Mouse (Mus musculus): ENCODE measurements around the gene Gm10300. TPM values are rescaled to one million over a fixed set of nuclear protein-coding genes. Genes with fewer than 3 reads are reported as not detected.

Gm10300 gene
- polyA plus RNA-seq, 1 experiment, result 0.24 TPM

DNA sequence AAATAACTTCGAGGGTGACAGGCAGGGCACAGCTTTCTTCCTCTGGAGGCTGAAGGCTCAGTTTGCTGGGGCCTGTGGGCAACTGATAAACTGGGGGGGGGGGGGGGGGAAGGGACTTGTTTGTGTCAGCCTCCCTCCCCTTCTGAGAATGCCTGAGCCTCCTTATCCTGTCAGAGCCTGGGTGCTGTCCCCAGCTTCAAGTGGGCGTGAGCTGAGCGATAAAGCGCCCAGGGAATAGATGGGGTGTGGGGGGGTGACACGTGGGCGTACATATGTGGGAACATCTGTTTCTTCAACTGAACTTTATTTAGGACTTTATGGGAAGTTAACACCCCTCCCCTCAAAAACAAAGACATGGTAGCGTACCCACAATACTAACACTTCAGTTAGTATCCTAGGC is 2.9 kb downstream of the Gm10300 start:
- TF ChIP-seq POLR2A (IDR thresholded peaks at IDR 0.05; ENCODE audit: borderline replicate concordance, low read depth, low read length) (no peak), CTCF (IDR thresholded peaks at IDR 0.05; ENCODE audit: low read depth, low read length) (no peak)
- H3K4me1 ChIP-seq (ENCODE audit: control insufficient read depth, insufficient read depth, low read length), result peaks cover 43% of the 10 kb centered on the region
- peak overlapping the region; percentile 95 for H3K27ac ChIP-seq (ENCODE audit: insufficient read depth, low read depth, low read length)
- no peak overlapping the region for H3K4me3 ChIP-seq (ENCODE audit: insufficient read depth, low read length)

GRCm38 (mm10) chr4:132078296-132078714 is 3.8 kb downstream of the Gm10300 start:
- H3K4me3 ChIP-seq (ENCODE audit: insufficient read depth, low read length), result peak overlapping the region; percentile 43
- H3K27ac ChIP-seq (ENCODE audit: insufficient read depth, low read depth, low read length), result peak overlapping the region; percentile 95
- H3K4me1 ChIP-seq (ENCODE audit: control insufficient read depth, insufficient read depth, low read length), result peaks cover 36% of the 10 kb centered on the region
- TF ChIP-seq CTCF (IDR thresholded peaks at IDR 0.05; ENCODE audit: low read depth, low read length) (no peak), POLR2A (IDR thresholded peaks at IDR 0.05; ENCODE audit: borderline replicate concordance, low read depth, low read length) (no peak)

DNA sequence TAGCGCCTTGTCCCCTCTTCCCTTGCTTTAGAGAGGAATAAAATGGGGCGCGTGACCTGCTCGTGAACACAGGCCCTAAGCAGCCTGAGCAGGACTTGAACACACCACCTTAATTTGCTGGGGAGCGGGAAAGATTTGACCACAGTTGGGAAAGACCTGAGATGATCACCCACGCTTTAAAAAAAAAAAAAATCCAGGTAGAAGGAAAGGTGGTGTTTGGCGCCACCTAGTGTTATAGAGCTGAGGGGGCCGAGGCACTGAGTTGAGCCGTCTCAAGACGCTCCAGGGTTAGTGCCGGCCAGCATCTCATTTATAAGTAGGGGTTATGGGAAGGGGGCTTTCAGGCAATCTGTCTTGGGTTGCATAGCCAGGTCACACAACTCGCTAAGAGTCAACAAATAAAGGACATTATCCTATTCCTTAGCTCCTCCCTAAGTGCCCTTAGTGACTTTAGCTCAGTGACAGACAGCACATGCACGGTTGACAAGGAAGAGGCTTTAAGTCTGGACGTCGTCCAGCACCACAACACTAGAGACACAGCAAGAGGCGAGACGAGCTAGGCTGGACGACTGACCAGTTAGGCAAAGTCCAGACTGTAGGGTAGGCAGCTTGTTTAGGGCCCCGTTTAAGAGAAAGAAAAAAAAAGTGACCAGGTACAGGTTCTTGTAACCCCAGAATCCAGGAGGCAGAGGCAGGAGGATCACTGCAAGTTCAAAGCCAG is 5.2 kb downstream of the Gm10300 start:
- Histone ChIP-seq H3K4me1 (ENCODE audit: control insufficient read depth, insufficient read depth, low read length) (peaks cover 34% of the 10 kb centered on the region), H3K27ac (ENCODE audit: insufficient read depth, low read depth, low read length) (no peak overlapping the region), H3K4me3 (ENCODE audit: insufficient read depth, low read length) (no peak overlapping the region)
- TF ChIP-seq POLR2A (IDR thresholded peaks at IDR 0.05; ENCODE audit: borderline replicate concordance, low read depth, low read length) (no peak), CTCF (IDR thresholded peaks at IDR 0.05; ENCODE audit: low read depth, low read length) (peak; percentile 83)

GRCm38 (mm10) chr4:132080492-132080983 is 6.0 kb downstream of the Gm10300 start:
- Histone ChIP-seq H3K27ac (ENCODE audit: insufficient read depth, low read depth, low read length) (no peak overlapping the region), H3K4me1 (ENCODE audit: control insufficient read depth, insufficient read depth, low read length) (peaks cover 32% of the 10 kb centered on the region), H3K4me3 (ENCODE audit: insufficient read depth, low read length) (no peak overlapping the region)
- no peak for TF ChIP-seq CTCF (IDR thresholded peaks at IDR 0.05; ENCODE audit: low read depth, low read length)
- TF ChIP-seq POLR2A (IDR thresholded peaks at IDR 0.05; ENCODE audit: borderline replicate concordance, low read depth, low read length), result no peak

DNA sequence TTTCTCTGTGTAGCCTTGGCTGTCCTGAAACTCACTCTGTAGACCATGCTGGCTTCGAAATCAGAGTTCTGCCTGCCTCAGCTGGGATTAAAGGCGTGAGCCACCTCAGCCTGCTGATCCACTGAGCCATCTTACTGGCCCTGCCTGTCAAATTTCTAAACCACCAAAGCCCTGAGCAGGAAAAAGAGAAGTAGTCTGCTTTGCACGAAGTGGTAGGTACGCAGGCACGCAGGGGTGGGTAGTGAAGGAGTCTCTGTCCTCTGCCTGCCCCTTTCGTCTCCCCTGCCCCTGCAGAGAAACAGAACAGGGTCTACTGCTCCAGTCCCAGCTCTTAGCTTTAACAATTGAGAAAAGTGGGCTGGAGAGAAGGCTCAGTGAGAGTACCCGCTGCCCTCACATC is 10.6 kb downstream of the Gm10300 start:
- Histone ChIP-seq H3K4me3 (ENCODE audit: insufficient read depth, low read length) (no peak overlapping the region), H3K4me1 (ENCODE audit: control insufficient read depth, insufficient read depth, low read length) (no peaks in the 10 kb centered on the region), H3K27ac (ENCODE audit: insufficient read depth, low read depth, low read length) (no peak overlapping the region)
- TF ChIP-seq CTCF (IDR thresholded peaks at IDR 0.05; ENCODE audit: low read depth, low read length), result no peak
- no peak for TF ChIP-seq POLR2A (IDR thresholded peaks at IDR 0.05; ENCODE audit: borderline replicate concordance, low read depth, low read length)

DNA sequence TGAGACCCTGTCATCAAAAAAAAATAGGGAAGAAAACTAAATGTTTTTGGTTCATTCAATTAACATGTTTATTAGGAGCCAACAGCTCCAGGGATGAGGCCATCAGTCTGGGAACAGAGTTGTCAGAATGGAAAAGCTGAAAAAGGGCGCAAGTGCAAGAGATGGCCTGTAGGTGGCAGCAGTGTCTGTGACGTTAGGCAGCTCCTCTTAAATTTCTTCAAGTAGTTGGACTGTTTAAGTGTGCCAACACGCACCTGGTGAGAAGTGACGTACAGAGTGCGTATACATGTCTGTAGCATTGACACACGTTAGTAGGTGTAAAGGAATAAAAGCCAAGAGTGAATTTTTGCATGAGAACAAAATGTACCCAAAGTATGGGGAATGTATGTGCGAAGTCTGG is 14.4 kb downstream of the Gm10300 start:
- no peak overlapping the region for H3K4me3 ChIP-seq (ENCODE audit: insufficient read depth, low read length)
- TF ChIP-seq POLR2A (IDR thresholded peaks at IDR 0.05; ENCODE audit: borderline replicate concordance, low read depth, low read length) (no peak), CTCF (IDR thresholded peaks at IDR 0.05; ENCODE audit: low read depth, low read length) (peak; percentile 60; the same call in 1 of the 2 replicates)
- peaks cover 4% of the 10 kb centered on the region for H3K4me1 ChIP-seq (ENCODE audit: control insufficient read depth, insufficient read depth, low read length)
- no peak overlapping the region for H3K27ac ChIP-seq (ENCODE audit: insufficient read depth, low read depth, low read length)

DNA sequence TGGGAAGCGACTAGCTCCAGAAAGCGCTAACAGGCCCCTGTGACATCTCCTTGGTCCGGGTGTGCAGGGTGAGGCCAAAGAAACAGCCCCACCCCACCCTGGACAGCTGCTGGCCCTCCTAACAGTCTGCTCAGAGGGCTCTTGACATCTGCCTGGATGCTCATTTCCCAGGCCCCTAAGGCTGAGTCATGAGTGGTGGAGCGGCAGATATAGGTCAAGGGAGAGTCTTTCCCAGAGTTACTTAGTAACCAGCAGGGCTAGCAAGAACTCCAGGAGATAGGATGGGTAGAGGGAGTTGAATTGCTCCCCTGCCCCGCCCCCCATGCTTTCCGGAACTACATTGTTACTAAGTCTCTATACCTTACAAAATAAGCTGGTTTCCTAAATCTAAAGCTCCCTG is 18.6 kb downstream of the Gm10300 start:
- TF ChIP-seq CTCF (IDR thresholded peaks at IDR 0.05; ENCODE audit: low read depth, low read length) (no peak), POLR2A (IDR thresholded peaks at IDR 0.05; ENCODE audit: borderline replicate concordance, low read depth, low read length) (no peak)
- Histone ChIP-seq H3K27ac (ENCODE audit: insufficient read depth, low read depth, low read length) (no peak overlapping the region), H3K4me3 (ENCODE audit: insufficient read depth, low read length) (no peak overlapping the region), H3K4me1 (ENCODE audit: control insufficient read depth, insufficient read depth, low read length) (peaks cover 6% of the 10 kb centered on the region)

DNA sequence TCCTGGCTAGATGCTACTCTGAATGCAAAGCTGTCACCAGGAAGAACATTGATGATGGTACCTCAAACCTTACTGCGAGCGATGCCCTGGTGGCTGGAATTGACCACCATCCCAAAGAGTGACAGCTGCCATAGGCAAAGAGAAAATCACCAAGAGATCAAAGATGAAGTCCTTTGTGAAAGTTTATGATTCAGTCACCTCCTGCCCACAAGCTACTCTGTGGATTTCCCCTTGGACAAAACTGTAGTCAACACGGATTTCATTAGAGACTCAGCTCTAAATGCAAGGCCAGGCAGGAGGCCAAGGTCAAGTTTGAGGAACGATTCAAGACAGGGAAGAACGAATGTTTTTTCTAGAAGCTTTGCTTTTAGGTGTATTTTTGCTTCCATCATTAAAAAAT is 19.4 kb downstream of the Gm10300 start:
- H3K4me1 ChIP-seq (ENCODE audit: control insufficient read depth, insufficient read depth, low read length), result peaks cover 6% of the 10 kb centered on the region
- no peak overlapping the region for H3K4me3 ChIP-seq (ENCODE audit: insufficient read depth, low read length)
- TF ChIP-seq CTCF (IDR thresholded peaks at IDR 0.05; ENCODE audit: low read depth, low read length), result no peak
- no peak for TF ChIP-seq POLR2A (IDR thresholded peaks at IDR 0.05; ENCODE audit: borderline replicate concordance, low read depth, low read length)
- no peak overlapping the region for H3K27ac ChIP-seq (ENCODE audit: insufficient read depth, low read depth, low read length)

DNA sequence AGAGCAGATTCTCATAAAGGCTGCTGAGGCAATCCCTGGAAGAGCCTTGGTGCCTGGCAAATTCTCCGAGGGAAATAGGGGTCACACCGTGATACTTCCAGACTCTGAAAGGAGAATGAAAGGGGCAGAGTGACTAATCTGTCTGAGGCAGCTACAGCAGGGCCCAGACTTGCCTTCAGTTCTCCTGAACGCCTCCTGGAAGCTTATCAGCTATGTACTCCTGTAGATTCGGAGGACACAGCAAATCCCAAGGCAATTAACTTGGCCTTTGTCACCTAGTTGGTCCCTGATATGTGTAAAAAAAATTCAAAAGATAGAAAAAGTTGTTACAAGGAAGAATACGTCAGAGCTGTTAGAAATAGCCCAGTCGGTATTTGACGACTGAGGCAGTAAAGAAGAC is 20.5 kb downstream of the Gm10300 start:
- TF ChIP-seq POLR2A (IDR thresholded peaks at IDR 0.05; ENCODE audit: borderline replicate concordance, low read depth, low read length), result no peak
- TF ChIP-seq CTCF (IDR thresholded peaks at IDR 0.05; ENCODE audit: low read depth, low read length), result no peak
- H3K4me1 ChIP-seq (ENCODE audit: control insufficient read depth, insufficient read depth, low read length), result peaks cover 6% of the 10 kb centered on the region
- H3K4me3 ChIP-seq (ENCODE audit: insufficient read depth, low read length), result no peak overlapping the region
- H3K27ac ChIP-seq (ENCODE audit: insufficient read depth, low read depth, low read length), result no peak overlapping the region

DNA sequence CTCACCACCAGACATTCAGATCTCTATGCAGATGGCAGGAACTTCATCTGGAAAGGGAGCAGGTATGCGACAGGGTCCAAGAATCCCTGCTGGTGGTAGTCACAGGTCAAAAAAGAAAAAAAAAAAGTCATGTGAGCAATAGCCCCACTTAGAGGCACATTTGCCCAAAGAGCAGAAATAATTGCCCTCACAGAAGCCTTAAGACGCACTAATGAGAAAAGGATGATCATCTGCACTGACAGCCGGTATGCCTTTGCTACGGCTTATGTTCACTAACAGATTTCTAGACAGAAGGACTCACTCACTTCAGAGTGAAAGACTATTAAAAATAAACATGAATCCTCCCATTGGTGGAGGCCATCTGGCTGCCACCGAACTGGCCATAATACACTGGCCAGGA is 25.1 kb downstream of the Gm10300 start:
- no peak overlapping the region for H3K4me3 ChIP-seq (ENCODE audit: insufficient read depth, low read length)
- H3K4me1 ChIP-seq (ENCODE audit: control insufficient read depth, insufficient read depth, low read length), result no peaks in the 10 kb centered on the region
- TF ChIP-seq POLR2A (IDR thresholded peaks at IDR 0.05; ENCODE audit: borderline replicate concordance, low read depth, low read length) (no peak), CTCF (IDR thresholded peaks at IDR 0.05; ENCODE audit: low read depth, low read length) (no peak)

More for the DNA sequence above, 25.1 kb downstream of the Gm10300 start:
- H3K27ac ChIP-seq (ENCODE audit: insufficient read depth, low read depth, low read length), result no peak overlapping the region

Measured in bone marrow macrophage, adult 2 months (primary cell).